Mouse (Mus musculus) stomach, postnatal 0 days (tissue): ENCODE data around the gene Cep112.

Experiments used
- CTCF ChIP-seq: IDR thresholded peaks from 2 replicates; pipeline ENCODE4 v1.5.1; 2016; ENCODE audit warnings: antibody characterized with exemption, low read depth, mild to moderate bottlenecking, moderate library complexity
- EP300 ChIP-seq: optimal IDR thresholded peaks from 2 replicates; pipeline ENCODE3; 2016; ENCODE audit warnings: antibody characterized with exemption

GRCm38 (mm10) chr11:108846479-108846878 lies 421.5 kb downstream of the Cep112 start:
- TF ChIP-seq CTCF: no peak
- TF ChIP-seq EP300: no peak
